Mouse (Mus musculus): Measurements from ENCODE around the gene Car9. TPM values are rescaled to one million over a fixed set of nuclear protein-coding genes. Genes with fewer than 3 reads are reported as not detected.

Car9 gene
- total and polyA plus RNA-seq, 2 experiments, result 0.20 to 0.28 TPM

DNA sequence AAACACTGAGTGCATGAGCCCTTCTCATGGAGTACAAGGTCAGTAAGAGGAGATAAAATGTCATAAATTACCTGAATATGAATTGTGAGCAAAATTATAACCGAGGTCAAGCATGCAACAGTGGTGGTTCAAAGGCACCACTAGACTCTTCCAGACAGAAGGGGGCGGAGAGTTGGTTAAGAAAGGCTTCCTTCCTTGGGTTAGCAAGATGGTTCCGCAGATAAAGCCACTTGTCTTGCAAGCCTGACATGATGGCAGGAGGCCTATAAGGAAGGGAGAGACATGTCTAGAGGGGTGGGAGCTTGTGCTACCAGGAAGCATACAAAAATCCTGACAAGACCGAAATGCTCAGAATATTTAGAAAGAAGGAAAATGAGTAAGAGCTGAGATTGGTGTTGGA, 2.5 kb upstream of the Car9 start:
- H3K4me3 ChIP-seq (ENCODE audit: insufficient read depth, low read depth, low read length), result no peak overlapping the region
- H3K79me2 ChIP-seq (ENCODE audit: control insufficient read depth, insufficient read depth, low read length), result no peaks in the 10 kb centered on the region
- peaks cover 5% of the 10 kb centered on the region for H3K4me1 ChIP-seq (ENCODE audit: control insufficient read depth, insufficient read depth, low read length)
- no peak overlapping the region for H3K9ac ChIP-seq (ENCODE audit: low read depth, low read length)
- no peaks in the 10 kb centered on the region for H3K27me3 ChIP-seq (ENCODE audit: control insufficient read depth, insufficient read depth, low read length)
- no peak overlapping the region for H3K27ac ChIP-seq (replicated peaks; ENCODE audit: insufficient read depth, low read depth, low read length)
- H3K36me3 ChIP-seq (ENCODE audit: control insufficient read depth, insufficient read depth, low read length), result no peaks in the 10 kb centered on the region
- WGBS, result 78% methylated on average over 4 of the region's 4 CpGs
- TF ChIP-seq CTCF (IDR thresholded peaks at IDR 0.05; ENCODE audit: low read depth, low read length) (no peak), POLR2A (IDR thresholded peaks at IDR 0.05; ENCODE audit: extremely low read depth, insufficient read depth, low read length) (no peak)
- DNase-seq (ENCODE audit: extremely low read depth, low read depth, low spot score), result no peak

DNA sequence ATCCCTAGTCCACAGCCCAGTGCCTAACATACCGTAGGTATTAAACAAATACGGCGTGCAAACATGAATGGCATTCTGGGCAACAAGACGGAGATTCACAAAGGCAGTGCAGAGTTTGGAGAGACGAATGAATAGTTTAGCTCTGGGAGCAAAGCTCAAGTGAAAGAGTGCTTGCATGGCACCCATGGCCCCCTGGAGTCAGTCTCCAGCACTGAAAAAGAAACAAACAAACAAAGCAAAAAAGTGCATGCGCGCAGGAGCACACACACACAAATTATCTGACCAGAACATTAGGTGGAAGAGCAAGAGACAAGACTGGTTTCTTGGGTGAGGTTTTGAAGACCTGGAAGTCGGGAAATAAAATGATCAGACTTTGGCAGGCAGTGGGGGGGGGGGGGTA, 692 bp upstream of the Car9 start:
- Histone ChIP-seq H3K27me3 (ENCODE audit: control insufficient read depth, insufficient read depth, low read length) (no peaks in the 10 kb centered on the region), H3K79me2 (ENCODE audit: control insufficient read depth, insufficient read depth, low read length) (no peaks in the 10 kb centered on the region), H3K9ac (ENCODE audit: low read depth, low read length) (no peak overlapping the region), H3K36me3 (ENCODE audit: control insufficient read depth, insufficient read depth, low read length) (no peaks in the 10 kb centered on the region), H3K4me3 (ENCODE audit: insufficient read depth, low read depth, low read length) (no peak overlapping the region), H3K4me1 (ENCODE audit: control insufficient read depth, insufficient read depth, low read length) (no peaks in the 10 kb centered on the region; the same call in none of the 2 replicates), H3K27ac (replicated peaks; ENCODE audit: insufficient read depth, low read depth, low read length) (no peak overlapping the region)
- WGBS, result 87% methylated on average over 8 of the region's 8 CpGs
- TF ChIP-seq POLR2A (IDR thresholded peaks at IDR 0.05; ENCODE audit: extremely low read depth, insufficient read depth, low read length) (no peak), CTCF (IDR thresholded peaks at IDR 0.05; ENCODE audit: low read depth, low read length) (no peak)
- DNase-seq (ENCODE audit: extremely low read depth, low read depth, low spot score), result no peak

DNA sequence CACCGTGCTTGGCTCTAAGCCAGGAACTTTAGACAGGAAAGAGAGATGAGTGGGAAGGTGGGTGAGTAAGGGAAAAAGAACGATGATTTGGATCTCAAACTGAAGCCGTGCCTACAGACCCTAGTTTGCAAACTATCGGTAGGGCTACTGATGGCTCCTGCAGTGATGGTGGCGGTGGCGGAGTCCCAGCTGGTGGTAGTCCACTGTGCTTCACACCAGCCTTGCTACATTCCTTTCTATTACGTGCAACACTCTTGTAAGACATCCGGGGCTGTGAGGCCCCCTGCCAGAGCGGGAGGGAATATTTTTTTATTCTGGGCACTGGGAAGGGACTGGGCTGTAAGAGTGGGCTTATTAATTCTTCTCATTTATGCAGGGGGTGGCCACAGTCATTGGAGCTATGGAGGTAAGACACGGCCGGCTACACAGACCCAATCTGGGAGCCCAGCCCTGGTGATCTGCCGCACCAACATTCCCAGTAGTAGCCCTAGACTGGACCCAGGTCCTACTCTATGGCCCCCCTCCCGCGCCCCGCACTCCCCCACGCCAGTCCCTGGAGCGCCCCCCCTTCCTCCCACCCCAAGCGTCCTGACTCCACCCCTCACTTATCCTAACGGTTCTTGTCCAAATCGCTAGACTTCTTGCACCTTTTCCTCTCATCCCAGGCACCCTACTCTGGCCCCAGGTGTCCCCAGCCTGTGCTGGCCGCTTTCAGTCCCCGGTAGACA, 1.3 kb downstream of the Car9 start:
- TF ChIP-seq POLR2A (IDR thresholded peaks at IDR 0.05; ENCODE audit: extremely low read depth, insufficient read depth, low read length) (no peak), CTCF (IDR thresholded peaks at IDR 0.05; ENCODE audit: low read depth, low read length) (no peak)
- Histone ChIP-seq H3K4me3 (ENCODE audit: insufficient read depth, low read depth, low read length) (peak overlapping the region; percentile 61), H3K27me3 (ENCODE audit: control insufficient read depth, insufficient read depth, low read length) (no peaks in the 10 kb centered on the region), H3K36me3 (ENCODE audit: control insufficient read depth, insufficient read depth, low read length) (no peaks in the 10 kb centered on the region), H3K27ac (replicated peaks; ENCODE audit: insufficient read depth, low read depth, low read length) (no peak overlapping the region), H3K4me1 (ENCODE audit: control insufficient read depth, insufficient read depth, low read length) (no peaks in the 10 kb centered on the region; the same call in none of the 2 replicates), H3K9ac (ENCODE audit: low read depth, low read length) (peak overlapping the region; percentile 63), H3K79me2 (ENCODE audit: control insufficient read depth, insufficient read depth, low read length) (no peaks in the 10 kb centered on the region)
- WGBS, result 10% methylated on average over 21 of the region's 22 CpGs
- DNase-seq (ENCODE audit: extremely low read depth, low read depth, low spot score), result no peak

DNA sequence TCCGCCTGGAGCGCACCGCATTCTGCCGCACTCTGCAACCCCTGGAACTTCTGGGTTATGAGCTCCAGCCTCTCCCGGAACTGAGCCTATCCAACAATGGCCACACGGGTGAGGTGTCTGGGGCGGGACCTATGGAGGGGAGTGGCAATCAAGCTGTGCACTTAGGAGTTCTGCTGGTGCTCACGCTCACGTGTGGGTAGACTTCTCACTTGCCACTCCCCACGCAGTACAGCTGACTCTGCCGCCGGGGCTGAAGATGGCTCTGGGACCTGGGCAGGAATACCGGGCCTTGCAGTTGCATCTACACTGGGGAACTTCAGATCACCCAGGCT, 1.9 kb downstream of the Car9 start:
- no peak for TF ChIP-seq POLR2A (IDR thresholded peaks at IDR 0.05; ENCODE audit: extremely low read depth, insufficient read depth, low read length)
- TF ChIP-seq CTCF (IDR thresholded peaks at IDR 0.05; ENCODE audit: low read depth, low read length), result no peak
- H3K27ac ChIP-seq (replicated peaks; ENCODE audit: insufficient read depth, low read depth, low read length), result no peak overlapping the region
- 10% methylated on average over 13 of the region's 13 CpGs for WGBS

DNA sequence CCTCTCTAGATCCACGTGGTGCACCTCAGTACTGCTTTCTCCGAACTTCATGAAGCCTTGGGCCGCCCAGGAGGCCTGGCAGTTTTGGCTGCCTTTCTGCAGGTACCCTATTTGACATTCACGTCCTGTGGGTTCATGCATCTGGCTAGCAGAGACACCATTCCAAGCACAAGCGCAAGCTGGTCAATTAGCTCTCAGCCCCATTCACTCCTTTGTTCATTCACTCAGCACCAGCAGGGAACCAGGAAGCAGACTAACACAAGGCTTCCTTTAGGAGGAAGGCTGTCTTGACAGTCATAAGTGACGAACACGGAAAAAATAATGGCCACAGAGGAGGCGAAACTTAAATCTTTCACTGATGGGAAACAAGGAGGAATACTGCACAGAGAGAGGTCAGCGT, 2.3 kb downstream of the Car9 start:
- no peak overlapping the region for H3K27ac ChIP-seq (replicated peaks; ENCODE audit: insufficient read depth, low read depth, low read length)
- WGBS, result 75% methylated on average over 9 of the region's 9 CpGs
- TF ChIP-seq POLR2A (IDR thresholded peaks at IDR 0.05; ENCODE audit: extremely low read depth, insufficient read depth, low read length) (no peak), CTCF (IDR thresholded peaks at IDR 0.05; ENCODE audit: low read depth, low read length) (no peak)
- H3K4me1 ChIP-seq (ENCODE audit: control insufficient read depth, insufficient read depth, low read length), result no peaks in the 10 kb centered on the region; the same call in 1 of the 2 replicates
- no peaks in the 10 kb centered on the region for H3K79me2 ChIP-seq (ENCODE audit: control insufficient read depth, insufficient read depth, low read length)
- H3K4me3 ChIP-seq (ENCODE audit: insufficient read depth, low read depth, low read length), result no peak overlapping the region
- H3K9ac ChIP-seq (ENCODE audit: low read depth, low read length), result no peak overlapping the region
- DNase-seq (ENCODE audit: extremely low read depth, low read depth, low spot score), result no peak
- no peaks in the 10 kb centered on the region for H3K27me3 ChIP-seq (ENCODE audit: control insufficient read depth, insufficient read depth, low read length)
- no peaks in the 10 kb centered on the region for H3K36me3 ChIP-seq (ENCODE audit: control insufficient read depth, insufficient read depth, low read length)

More for the DNA sequence above, 1.9 kb downstream of the Car9 start:
- DNase-seq (ENCODE audit: extremely low read depth, low read depth, low spot score), result peak; percentile 70
- Histone ChIP-seq H3K4me3 (ENCODE audit: insufficient read depth, low read depth, low read length) (peak overlapping the region; percentile 61), H3K79me2 (ENCODE audit: control insufficient read depth, insufficient read depth, low read length) (no peaks in the 10 kb centered on the region), H3K4me1 (ENCODE audit: control insufficient read depth, insufficient read depth, low read length) (no peaks in the 10 kb centered on the region; the same call in 1 of the 2 replicates), H3K27me3 (ENCODE audit: control insufficient read depth, insufficient read depth, low read length) (no peaks in the 10 kb centered on the region), H3K9ac (ENCODE audit: low read depth, low read length) (peak overlapping the region; percentile 63), H3K36me3 (ENCODE audit: control insufficient read depth, insufficient read depth, low read length) (no peaks in the 10 kb centered on the region)
